Mouse (Mus musculus) forelimb bud, embryonic 11.5 days (tissue): ENCODE results near the gene Atf6.

Experiments
- DNase-seq: peaks from one replicate; pipeline ENCODE4 v3.0.0-alpha.2; 2012; ENCODE audit warnings: low read depth, low spot score

Gene Atf6

DNA sequence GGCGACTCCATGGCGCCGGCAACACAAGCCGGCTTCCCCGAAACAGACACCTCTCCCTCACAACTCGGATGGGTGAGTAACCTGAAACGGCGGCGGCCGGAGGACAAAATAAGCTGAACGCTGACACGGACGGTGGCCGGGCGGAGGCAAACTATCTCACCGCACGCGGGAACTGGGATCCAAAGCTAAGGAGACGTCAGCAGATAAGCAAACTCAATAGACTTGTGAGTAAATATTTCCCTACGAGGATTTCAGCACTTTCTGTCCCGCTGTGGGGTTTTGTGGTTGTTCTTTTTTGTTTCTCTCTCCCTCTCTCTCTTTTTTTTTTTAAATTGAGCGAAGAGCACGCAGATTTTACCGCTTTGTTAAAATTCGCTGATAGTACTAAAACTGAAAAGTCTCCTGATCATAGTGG is at the start of gene Atf6:
TSS of gene Atf6 (minus strand) at position 81 of the 415 bp plus-strand sequence.
- peak; percentile 88 for DNase-seq

DNA sequence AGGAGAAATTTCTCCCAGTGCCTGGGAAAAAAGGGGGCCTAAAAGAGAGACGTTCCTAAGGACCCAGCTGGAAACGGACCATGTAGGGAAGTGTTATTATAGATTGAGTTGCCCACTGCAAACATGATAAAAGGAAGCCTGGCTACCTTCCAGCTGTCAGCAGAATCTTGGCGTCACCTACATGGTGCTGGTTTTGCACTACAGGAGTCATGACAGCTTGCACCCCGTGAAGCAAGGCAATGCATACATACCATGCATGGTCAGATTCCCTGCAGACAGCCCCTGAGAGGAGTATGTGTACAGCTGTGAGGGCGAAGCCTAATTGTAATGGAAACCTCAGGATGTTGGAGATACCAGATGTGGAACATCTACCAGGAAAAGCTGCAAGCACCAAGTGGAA is 48.1 kb upstream of the Atf6 start:
- DNase-seq = no peak

DNA sequence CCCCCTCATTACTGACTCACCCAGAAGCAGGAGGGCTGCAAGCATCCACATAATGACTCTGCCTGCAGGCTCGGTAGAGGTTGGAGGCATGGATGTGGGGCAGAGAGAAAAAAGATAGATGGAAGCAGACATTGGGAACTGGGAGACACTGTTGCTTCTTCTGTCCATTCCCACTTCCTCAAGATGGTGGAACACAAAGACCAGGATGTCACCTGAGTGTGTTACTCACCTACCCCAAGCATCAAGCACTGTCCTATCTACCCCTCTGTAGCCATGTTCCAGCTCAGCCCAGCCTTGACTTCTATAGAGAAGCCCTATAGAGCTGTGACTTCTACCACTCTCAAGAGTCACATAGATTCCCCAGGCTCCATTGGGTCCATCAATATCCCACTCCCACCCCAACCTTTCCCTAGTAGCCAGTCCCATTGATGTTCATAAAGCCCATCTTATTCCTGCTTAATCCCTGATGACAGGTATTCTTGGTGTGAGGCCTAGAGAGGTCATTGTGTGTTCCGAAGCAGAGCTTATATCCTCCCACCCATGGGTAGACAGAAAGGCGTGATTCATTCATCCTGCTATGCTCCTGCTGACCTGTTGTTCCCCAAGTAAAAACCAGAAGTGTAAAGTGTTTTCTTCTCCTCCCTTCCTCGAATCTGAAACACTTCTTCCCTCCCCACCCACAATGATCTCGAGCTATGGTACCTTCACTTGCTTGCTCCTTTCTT is 45.5 kb upstream of the Atf6 start, which contains the start of gene Fcrlb:
TSS of gene Fcrlb (minus strand) at position 51 of the 725 bp plus-strand sequence.
- no peak for DNase-seq

GRCm38 (mm10) chr1:170911907-170912660 is 44.5 kb upstream of the Atf6 start:
- no peak for DNase-seq

- no peak for DNase-seq
Measured at GRCm38 (mm10) chr1:170908341-170908740, 40.8 kb upstream of the Atf6 start.

GRCm38 (mm10) chr1:170907456-170908191 is 40.1 kb upstream of the Atf6 start:
- peak; percentile 30 for DNase-seq

- DNase-seq = no peak
Measured at GRCm38 (mm10) chr1:170907111-170907455, 39.5 kb upstream of the Atf6 start.

DNA sequence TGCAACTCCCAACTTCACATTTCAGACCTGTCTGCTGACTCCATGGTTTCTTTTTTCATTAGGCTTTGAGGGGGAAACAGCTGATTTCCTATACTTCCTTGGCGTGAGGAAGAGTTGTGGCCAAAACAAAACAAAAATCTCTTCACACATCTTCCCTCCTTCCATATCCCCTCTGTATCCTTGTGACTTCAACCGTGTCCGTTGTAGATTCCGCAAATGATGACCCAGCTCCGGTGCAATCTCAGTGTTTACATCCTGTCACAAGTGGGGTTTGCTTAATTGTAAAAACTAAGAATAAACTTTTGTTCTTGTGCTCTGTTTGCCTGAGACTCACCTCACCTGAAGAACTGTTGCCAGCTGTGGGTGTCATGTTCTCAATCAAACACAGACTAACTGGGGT is 35.9 kb upstream of the Atf6 start:
- DNase-seq = no peak

DNA sequence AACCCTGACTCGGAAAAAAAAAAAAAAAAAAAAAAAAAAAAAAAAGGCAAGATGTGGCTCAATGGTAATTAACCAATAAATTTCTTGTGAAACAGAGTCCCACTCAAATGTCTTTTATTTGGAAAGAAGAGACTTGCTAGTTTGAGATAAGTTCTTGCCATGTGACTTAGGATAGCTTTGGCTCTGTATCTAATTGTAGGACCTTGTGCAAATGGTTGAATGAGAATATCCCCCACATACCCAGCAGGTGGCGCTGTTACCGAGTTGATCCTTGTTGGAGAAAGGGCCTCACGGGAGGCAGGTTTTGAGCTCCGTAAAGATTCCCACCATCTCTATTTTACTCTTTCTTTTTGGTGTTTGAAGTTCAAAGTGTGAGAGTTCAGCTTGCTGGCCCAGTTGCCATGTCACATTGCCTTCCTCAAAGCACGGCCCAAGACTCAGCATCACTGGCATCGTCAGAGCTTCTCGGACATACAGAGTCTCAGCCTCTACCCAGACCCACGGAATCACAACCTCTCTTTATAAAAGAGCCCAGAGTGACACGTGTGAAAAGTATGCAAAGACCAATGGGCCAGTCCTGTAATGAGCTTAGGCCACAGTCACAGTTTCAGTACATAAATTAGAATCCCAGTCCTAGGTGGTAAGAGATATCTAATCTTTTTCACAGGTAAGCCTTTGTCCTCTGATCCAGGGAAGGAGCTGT is 34.1 kb upstream of the Atf6 start:
- peak; percentile 88 for DNase-seq

DNA sequence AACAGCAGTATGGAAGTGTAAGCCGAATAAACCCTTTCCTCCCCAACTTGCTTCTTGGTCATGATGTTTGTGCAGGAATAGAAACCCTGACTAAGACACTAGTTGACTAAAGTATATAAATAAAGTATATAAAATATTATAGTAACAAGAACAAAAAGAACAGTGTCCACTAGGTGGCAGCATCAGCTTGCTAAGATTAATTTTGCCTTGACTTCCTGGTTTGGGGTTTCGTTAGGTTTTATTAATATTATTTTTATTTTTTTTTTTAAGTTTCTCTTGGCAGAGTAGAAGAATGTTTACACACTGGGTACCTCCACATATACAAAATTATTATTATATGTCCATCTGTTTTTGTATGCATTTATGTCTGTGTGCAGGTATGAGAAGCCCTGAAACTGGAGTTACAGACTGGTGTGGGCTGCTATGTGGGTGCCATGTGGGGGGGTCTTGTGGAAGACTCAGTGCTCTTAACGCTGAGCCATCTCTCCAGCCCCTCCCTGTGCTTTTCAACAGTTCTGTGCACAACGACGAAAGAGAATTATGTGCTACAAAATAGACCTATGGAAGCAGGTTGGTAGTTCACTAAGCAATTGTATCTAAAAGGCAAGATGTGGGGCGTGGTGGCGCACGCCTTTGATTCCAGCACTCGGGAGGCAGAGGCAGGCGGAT is 33.4 kb upstream of the Atf6 start:
- peak; percentile 65 for DNase-seq

DNA sequence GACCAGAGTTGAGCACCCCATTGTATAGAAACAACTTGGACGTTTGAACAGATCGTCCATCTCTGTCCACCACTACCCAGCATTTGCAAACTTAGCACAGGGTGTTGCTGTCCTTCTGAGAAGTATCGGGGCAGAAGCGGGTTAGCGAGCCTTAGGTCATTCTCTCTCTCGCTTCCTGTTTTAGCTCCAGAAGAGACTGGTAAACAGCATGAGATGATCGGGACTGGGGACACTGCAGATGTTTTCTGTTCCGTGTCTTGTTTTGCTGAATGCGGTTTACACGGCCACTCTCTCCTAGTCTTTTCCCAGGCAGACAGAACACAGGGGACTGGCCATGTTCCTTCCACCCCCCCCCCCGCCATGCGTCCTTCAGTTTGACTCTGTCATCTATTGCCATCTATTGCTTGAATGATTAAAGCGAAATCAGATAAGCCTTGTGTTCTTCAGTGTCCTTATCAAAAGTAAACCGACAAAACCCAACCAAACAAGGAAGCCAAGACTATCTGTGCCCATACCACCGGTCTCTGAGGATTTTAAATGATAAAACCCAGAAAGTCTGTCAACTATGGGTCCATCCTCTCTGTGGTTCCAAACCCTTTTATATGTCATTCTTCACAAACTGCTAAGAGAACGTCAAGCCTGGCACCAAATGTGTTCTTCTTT is 31.0 kb upstream of the Atf6 start:
- no peak for DNase-seq

GRCm38 (mm10) chr1:170896651-170897281 is 29.2 kb upstream of the Atf6 start:
- no peak for DNase-seq

GRCm38 (mm10) chr1:170894603-170895602 is 27.3 kb upstream of the Atf6 start:
- DNase-seq = peak; percentile 64

DNA sequence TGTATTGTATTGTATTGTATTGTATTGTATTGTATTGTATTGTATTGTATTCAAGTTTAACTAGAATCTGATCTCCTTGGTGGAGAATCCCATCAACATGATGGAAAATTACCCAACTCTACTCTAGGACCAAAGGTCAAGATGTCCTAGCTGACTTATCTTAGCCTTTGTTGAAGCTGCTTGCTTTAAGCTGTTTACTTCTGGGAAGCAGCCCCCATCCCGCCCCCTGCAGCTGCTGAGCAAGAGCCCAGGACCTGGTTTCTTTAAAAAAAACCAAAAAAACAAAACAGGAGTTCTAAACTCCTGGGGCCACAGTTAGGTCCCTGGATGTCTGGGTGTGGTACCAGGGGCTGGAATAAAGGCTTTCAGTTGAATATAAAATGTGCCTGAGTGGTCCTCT is 24.7 kb upstream of the Atf6 start:
- no peak for DNase-seq

- no peak for DNase-seq
Measured at GRCm38 (mm10) chr1:170891646-170892045, 24.1 kb upstream of the Atf6 start.

- no peak for DNase-seq
Measured at GRCm38 (mm10) chr1:170889310-170889709, 21.7 kb upstream of the Atf6 start.

- no peak for DNase-seq
Measured at GRCm38 (mm10) chr1:170886044-170886458, 18.5 kb upstream of the Atf6 start.

- DNase-seq = peak; percentile 84
Measured at GRCm38 (mm10) chr1:170884978-170885561, 17.5 kb upstream of the Atf6 start, which contains the start of the genes Gm26620 and Dusp12. Gene Gm26620, plus strand, starts transcription at chr1:170885065. Gene Dusp12, minus strand, starts transcription at chr1:170885540.
